In the genomic region with DNA sequence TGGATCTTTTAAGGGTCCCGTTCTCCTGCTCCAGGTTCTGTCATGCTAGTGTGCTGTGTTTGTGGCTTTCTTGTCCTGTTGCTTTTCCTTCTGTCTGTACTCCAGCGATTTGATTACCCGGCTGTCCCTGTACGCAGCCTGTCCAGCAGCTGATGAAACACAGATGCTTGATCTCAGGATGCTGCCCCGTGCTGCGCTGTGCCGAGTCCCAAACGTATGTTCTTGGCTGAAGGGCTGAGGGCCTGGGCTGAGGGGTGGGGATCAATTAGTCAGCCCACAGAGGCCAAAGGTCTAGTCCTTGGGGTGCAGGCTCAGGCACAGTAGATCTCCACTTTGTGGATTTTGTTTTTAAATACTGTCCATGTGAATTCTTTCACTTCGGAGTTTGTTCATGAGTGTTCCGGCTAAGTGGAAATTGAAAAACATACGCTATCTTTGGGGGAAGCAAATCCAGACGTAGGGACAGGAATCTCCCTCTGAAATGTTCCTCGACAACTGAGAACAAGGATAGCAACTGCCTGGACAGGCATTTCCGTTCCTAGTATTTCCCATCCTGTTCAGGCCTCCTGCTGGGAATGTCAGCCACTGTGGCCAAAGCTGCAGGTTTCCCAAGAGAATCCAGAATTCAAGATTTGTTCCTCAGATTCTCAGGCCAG, we compare ENCODE assay signal across 10 mouse cellular contexts. TPM values are rescaled to one million over a fixed set of nuclear protein-coding genes. Genes with fewer than 3 reads are reported as not detected.
DNase-seq lines count a peak whose midpoint lies in the region; ATAC-seq lines count a peak whose summit lies in the region.
"Had no signal": no experiment of that assay in that cellular context is flagged by ENCODE, and none has a peak within 500 bp of the region (broad histone marks: within the 10 kb centered on the region; RNA-seq: fewer than 3 reads in every experiment).

No protein-coding gene starts in this region.

- no peak overlapping the region for H3K4me3 ChIP-seq in embryonic facial prominence, embryonic 11.5 days (ENCODE audit: low read depth, low read length)
- no peak overlapping the region for H3K4me3 ChIP-seq in heart, embryonic 14.5 days (ENCODE audit: control insufficient read depth in 1 of 2, insufficient read depth in 1 of 2, low read depth in 1 of 2, low read length in 2 of 2)
- no peak overlapping the region for H3K4me3 ChIP-seq in limb, embryonic 11.5 days (ENCODE audit: low read depth, low read length)
- no peak overlapping the region for H3K4me3 ChIP-seq in forebrain, embryonic 14.5 days (ENCODE audit: low read depth, low read length)
- H3K4me3 ChIP-seq: hindbrain, embryonic 15.5 days; midbrain, embryonic 13.5 days had no signal

- no peak overlapping the region for H3K9ac ChIP-seq in embryonic facial prominence, embryonic 11.5 days (replicated peaks; ENCODE audit: low read length)
- H3K9ac ChIP-seq in heart, embryonic 14.5 days (ENCODE audit: low read length), result no peak overlapping the region
- no peak overlapping the region for H3K9ac ChIP-seq in limb, embryonic 11.5 days (ENCODE audit: low read length)
- H3K9ac ChIP-seq in forebrain, embryonic 14.5 days (ENCODE audit: low read length), result no peak overlapping the region
- H3K9ac ChIP-seq: hindbrain, embryonic 15.5 days; midbrain, embryonic 13.5 days had no signal

- no peaks in the 10 kb centered on the region; the same call in 1 of the 2 replicates for H3K4me1 ChIP-seq in embryonic facial prominence, embryonic 11.5 days (ENCODE audit: control insufficient read depth, insufficient read depth, low read length)
- peaks cover 33 to 51% of the 10 kb centered on the region in 2 experiments for H3K4me1 ChIP-seq in heart, embryonic 14.5 days (ENCODE audit: control insufficient read depth in 2 of 2, insufficient read depth in 2 of 2, low read length in 2 of 2)
- H3K4me1 ChIP-seq in limb, embryonic 11.5 days (ENCODE audit: control insufficient read depth, insufficient read depth, low read length), result peaks cover 12% of the 10 kb centered on the region; the same call in 1 of the 2 replicates
- peaks cover 2% of the 10 kb centered on the region for H3K4me1 ChIP-seq in forebrain, embryonic 14.5 days (ENCODE audit: control insufficient read depth, insufficient read depth, low read length)

- no peaks in the 10 kb centered on the region for H3K27me3 ChIP-seq in embryonic facial prominence, embryonic 11.5 days (ENCODE audit: control insufficient read depth, insufficient read depth, low read length)
- no peaks in the 10 kb centered on the region for H3K27me3 ChIP-seq in heart, embryonic 14.5 days (ENCODE audit: control insufficient read depth, insufficient read depth, low read length)
- no peaks in the 10 kb centered on the region for H3K27me3 ChIP-seq in limb, embryonic 11.5 days (ENCODE audit: control insufficient read depth, insufficient read depth, low read length)
- no peaks in the 10 kb centered on the region for H3K27me3 ChIP-seq in forebrain, embryonic 14.5 days (replicated peaks; ENCODE audit: control insufficient read depth, insufficient read depth, low read length)
- H3K27me3 ChIP-seq: hindbrain, embryonic 15.5 days; midbrain, embryonic 13.5 days had no signal

- no peaks in the 10 kb centered on the region for H3K9me3 ChIP-seq in embryonic facial prominence, embryonic 11.5 days (replicated peaks; ENCODE audit: control insufficient read depth, low read length)
- no peaks in the 10 kb centered on the region for H3K9me3 ChIP-seq in heart, embryonic 14.5 days (ENCODE audit: control insufficient read depth, low read length)
- no peaks in the 10 kb centered on the region for H3K9me3 ChIP-seq in limb, embryonic 11.5 days (ENCODE audit: control insufficient read depth, low read length)
- no peaks in the 10 kb centered on the region for H3K9me3 ChIP-seq in forebrain, embryonic 14.5 days (replicated peaks; ENCODE audit: control insufficient read depth, low read length)
- H3K9me3 ChIP-seq: hindbrain, embryonic 15.5 days; midbrain, embryonic 13.5 days had no signal

- WGBS in embryonic facial prominence, embryonic 11.5 days, result 30% methylated on average over 14 of the region's 14 CpGs
- WGBS in heart, embryonic 14.5 days, result 33% methylated on average over 14 of the region's 14 CpGs
- WGBS in limb, embryonic 11.5 days, result 35% methylated on average over 14 of the region's 14 CpGs
- 86% methylated on average over 14 of the region's 14 CpGs for WGBS in forebrain, embryonic 14.5 days

- H3K27ac ChIP-seq in embryonic facial prominence, embryonic 11.5 days (replicated peaks; ENCODE audit: low read depth, low read length), result no peak overlapping the region
- H3K27ac ChIP-seq in heart, embryonic 14.5 days (replicated peaks in 1 of 2; ENCODE audit: control insufficient read depth in 1 of 2, insufficient read depth in 1 of 2, low read depth in 2 of 2, low read length in 2 of 2), result peak overlapping the region; percentile 50 to 58
- H3K27ac ChIP-seq in limb, embryonic 11.5 days (replicated peaks; ENCODE audit: low read depth, low read length), result no peak overlapping the region
- no peak overlapping the region for H3K27ac ChIP-seq in forebrain, embryonic 14.5 days (ENCODE audit: low read depth, low read length)
- H3K27ac ChIP-seq: hindbrain, embryonic 15.5 days; midbrain, embryonic 13.5 days had no signal

- no peak overlapping the region; the same call in 1 of the 2 replicates for H3K4me2 ChIP-seq in embryonic facial prominence, embryonic 11.5 days (ENCODE audit: low read depth, low read length)
- no peak overlapping the region; the same call in 1 of the 2 replicates for H3K4me2 ChIP-seq in heart, embryonic 14.5 days (ENCODE audit: low read length)
- no peak overlapping the region for H3K4me2 ChIP-seq in limb, embryonic 11.5 days (ENCODE audit: low read depth, severe bottlenecking)
- H3K4me2 ChIP-seq in forebrain, embryonic 14.5 days (ENCODE audit: low read length), result no peak overlapping the region
- H3K4me2 ChIP-seq: hindbrain, embryonic 15.5 days; midbrain, embryonic 13.5 days had no signal

- no peak for ATAC-seq in embryonic facial prominence, embryonic 11.5 days (replicated peaks; ENCODE audit: insufficient number of reproducible peaks, low FRiP score, low TSS enrichment, low read depth)
- ATAC-seq in heart, embryonic 14.5 days (ENCODE audit: insufficient number of reproducible peaks, insufficient read depth, low FRiP score, low read depth), result no peak
- ATAC-seq in limb, embryonic 11.5 days (ENCODE audit: insufficient number of reproducible peaks, low FRiP score, low TSS enrichment, low read depth), result no peak
- no peak for ATAC-seq in forebrain, embryonic 14.5 days
- ATAC-seq: midbrain, embryonic 13.5 days had no signal

- DNase-seq in gastrocnemius, adult 18-20 months (ENCODE audit: low spot score), result peak; percentile 58
- no peak for DNase-seq in gastrocnemius, postnatal 10 days
- DNase-seq in embryonic facial prominence, embryonic 11.5 days (ENCODE audit: low spot score), result peak; percentile 55
- DNase-seq in limb, embryonic 11.5 days (ENCODE audit: low spot score), result peak; percentile 38
- DNase-seq in testis, postnatal 10 days (ENCODE audit: low spot score), result no peak
- no peak for DNase-seq in layer of hippocampus, postnatal 36 days
- DNase-seq in forebrain, embryonic 14.5 days (ENCODE audit: low spot score), result no peak

- no peaks in the 10 kb centered on the region for H3K36me3 ChIP-seq in embryonic facial prominence, embryonic 11.5 days (replicated peaks; ENCODE audit: control insufficient read depth, insufficient read depth, low read depth, low read length)
- H3K36me3 ChIP-seq in heart, embryonic 14.5 days (ENCODE audit: control insufficient read depth, insufficient read depth, low read length), result no peaks in the 10 kb centered on the region
- no peaks in the 10 kb centered on the region for H3K36me3 ChIP-seq in limb, embryonic 11.5 days (ENCODE audit: control insufficient read depth, insufficient read depth, low read length)
- no peaks in the 10 kb centered on the region for H3K36me3 ChIP-seq in forebrain, embryonic 14.5 days (ENCODE audit: control insufficient read depth, insufficient read depth, low read length)
- H3K36me3 ChIP-seq: hindbrain, embryonic 15.5 days; midbrain, embryonic 13.5 days had no signal

RNA-seq across cellular contexts. Expression of gene Arhgef3, which starts 56.6 kb away (rescaled TPM):
- 10 to 100 TPM; 11.4 to 20.5 TPM for total RNA-seq in gastrocnemius, adult 18-20 months (2021)
- total RNA-seq in gastrocnemius, postnatal 10 days (2021), result 10 to 100 TPM; 15.6 to 18.1 TPM
- 5.4 and 6.8 TPM in 2 replicates for polyA plus RNA-seq in embryonic facial prominence, embryonic 11.5 days (2014; fragmentation: Nextera tagmentation; extraction: Ambion mirVana)
- 14.7 and 15.4 TPM in 2 replicates for polyA plus RNA-seq in heart, embryonic 14.5 days (2014; fragmentation: Nextera tagmentation; extraction: Ambion mirVana)
- polyA plus RNA-seq in limb, embryonic 11.5 days (2014; fragmentation: Nextera tagmentation; extraction: Ambion mirVana), result 17.8 and 18.7 TPM in 2 replicates
- total RNA-seq in layer of hippocampus, postnatal 36 days (2021), result 10 to 100 TPM; 76.8 to 85.8 TPM
- 3.0 and 4.1 TPM in 2 replicates for polyA plus RNA-seq in forebrain, embryonic 14.5 days (2014; fragmentation: Nextera tagmentation; extraction: Ambion mirVana)

Comparison
In these comparisons a context has a peak if more than half of its experiments do, and no peak if none do; other contexts are left out.
1. DNase-seq: peak in gastrocnemius, adult 18-20 months (single experiment), embryonic facial prominence, embryonic 11.5 days (single experiment) and limb, embryonic 11.5 days (single experiment); none in gastrocnemius, postnatal 10 days (single experiment), testis, postnatal 10 days (single experiment), layer of hippocampus, postnatal 36 days (0 of 2) and forebrain, embryonic 14.5 days (single experiment).
2. H3K27ac ChIP-seq: peak in heart, embryonic 14.5 days (2 of 2); none in embryonic facial prominence, embryonic 11.5 days (single experiment), limb, embryonic 11.5 days (single experiment) and forebrain, embryonic 14.5 days (single experiment).